Mouse (Mus musculus): ENCODE results near the gene Olfr494. TPM values are rescaled to one million over a fixed set of nuclear protein-coding genes. Genes with fewer than 3 reads are reported as not detected.

Gene Olfr494
- 0.22 TPM in 1 of 2 replicates, not detected in the other for polyA plus RNA-seq (2014; fragmentation: Nextera tagmentation; extraction: Ambion mirVana)

DNA sequence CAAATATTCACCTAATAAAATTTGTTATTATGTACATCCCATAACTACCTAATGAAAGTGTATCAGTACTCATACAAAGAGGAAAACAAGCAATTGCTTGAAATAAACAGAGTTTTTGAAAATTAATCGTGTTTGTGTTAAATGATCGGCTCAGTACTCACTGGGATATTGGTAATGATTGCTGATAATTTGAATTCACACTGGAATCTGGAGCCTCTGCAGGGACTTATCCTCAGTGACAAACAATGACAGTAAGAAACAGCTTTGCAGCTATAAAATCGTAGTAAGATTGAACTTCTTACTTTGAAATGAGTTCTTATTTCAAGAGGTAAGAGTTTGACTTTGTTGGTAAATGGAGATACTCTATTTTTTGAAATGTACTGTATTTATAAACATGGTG, at the start of gene Olfr494:
Gene Olfr494 (plus strand): TSS at position 301 of the 400 bp plus-strand sequence.
- H3K9me3 ChIP-seq (ENCODE audit: control insufficient read depth, low read length): no peaks in the 10 kb centered on the region
- no peak for ATAC-seq (ENCODE audit: low read depth)
- H3K4me3 ChIP-seq (ENCODE audit: low read depth, low read length): no peak within 1 kb of the TSS
- no peak within 1 kb of the TSS for H3K27ac ChIP-seq (replicated peaks; ENCODE audit: low read depth, low read length)
- no peaks in the 10 kb centered on the region for H3K27me3 ChIP-seq (replicated peaks; ENCODE audit: control insufficient read depth, insufficient read depth, low read length)
- H3K4me2 ChIP-seq (ENCODE audit: low read depth, low read length): no peak within 1 kb of the TSS
- WGBS: 80% methylated on average over 3 of the region's 3 CpGs
- H3K36me3 ChIP-seq (ENCODE audit: control insufficient read depth, insufficient read depth, low read length): no peaks in the 10 kb centered on the region
- DNase-seq (ENCODE audit: low spot score): no peak
- H3K9ac ChIP-seq (ENCODE audit: low read depth, low read length): no peak within 1 kb of the TSS
- no peaks in the 10 kb centered on the region for H3K4me1 ChIP-seq (ENCODE audit: control insufficient read depth, insufficient read depth, low read length)

GRCm38 (mm10) chr7:108323574-108323973, 41.6 kb upstream of the Olfr494 start, which contains the start of gene Olfr492:
Olfr492 (minus strand) TSS chr7:108323674.
- ATAC-seq (ENCODE audit: low read depth): no peak
- H3K36me3 ChIP-seq (ENCODE audit: control insufficient read depth, insufficient read depth, low read length): no peaks in the 10 kb centered on the region
- H3K4me3 ChIP-seq (ENCODE audit: low read depth, low read length): no peak within 1 kb of the TSS
- no peak for DNase-seq (ENCODE audit: low spot score)
- no peaks in the 10 kb centered on the region for H3K9me3 ChIP-seq (ENCODE audit: control insufficient read depth, low read length)
- 78% methylated on average over 2 of the region's 2 CpGs for WGBS
- H3K4me2 ChIP-seq (ENCODE audit: low read depth, low read length): no peak within 1 kb of the TSS
- H3K4me1 ChIP-seq (ENCODE audit: control insufficient read depth, insufficient read depth, low read length): no peaks in the 10 kb centered on the region
- H3K27ac ChIP-seq (replicated peaks; ENCODE audit: low read depth, low read length): no peak within 1 kb of the TSS
- H3K27me3 ChIP-seq (replicated peaks; ENCODE audit: control insufficient read depth, insufficient read depth, low read length): no peaks in the 10 kb centered on the region
- no peak within 1 kb of the TSS for H3K9ac ChIP-seq (ENCODE audit: low read depth, low read length)

- H3K4me2 ChIP-seq (ENCODE audit: low read depth, low read length): no peak within 1 kb of the TSS
- H3K9ac ChIP-seq (ENCODE audit: low read depth, low read length): no peak within 1 kb of the TSS
- H3K27me3 ChIP-seq (replicated peaks; ENCODE audit: control insufficient read depth, insufficient read depth, low read length): no peaks in the 10 kb centered on the region
- no peak within 1 kb of the TSS for H3K4me3 ChIP-seq (ENCODE audit: low read depth, low read length)
- no peak within 1 kb of the TSS for H3K27ac ChIP-seq (replicated peaks; ENCODE audit: low read depth, low read length)
- ATAC-seq (ENCODE audit: low read depth) (no peak), DNase-seq (ENCODE audit: low spot score) (no peak)
- no peaks in the 10 kb centered on the region for H3K36me3 ChIP-seq (ENCODE audit: control insufficient read depth, insufficient read depth, low read length)
- 69% methylated on average over 1 of the region's 1 CpGs for WGBS
- no peaks in the 10 kb centered on the region for H3K4me1 ChIP-seq (ENCODE audit: control insufficient read depth, insufficient read depth, low read length)
- H3K9me3 ChIP-seq (ENCODE audit: control insufficient read depth, low read length): no peaks in the 10 kb centered on the region
These were observed 18.3 kb upstream of the Olfr494 start, which contains the start of gene Olfr493 for GRCm38 (mm10) chr7:108346879-108347278. Olfr493 (minus strand) TSS chr7:108346979.

DNA sequence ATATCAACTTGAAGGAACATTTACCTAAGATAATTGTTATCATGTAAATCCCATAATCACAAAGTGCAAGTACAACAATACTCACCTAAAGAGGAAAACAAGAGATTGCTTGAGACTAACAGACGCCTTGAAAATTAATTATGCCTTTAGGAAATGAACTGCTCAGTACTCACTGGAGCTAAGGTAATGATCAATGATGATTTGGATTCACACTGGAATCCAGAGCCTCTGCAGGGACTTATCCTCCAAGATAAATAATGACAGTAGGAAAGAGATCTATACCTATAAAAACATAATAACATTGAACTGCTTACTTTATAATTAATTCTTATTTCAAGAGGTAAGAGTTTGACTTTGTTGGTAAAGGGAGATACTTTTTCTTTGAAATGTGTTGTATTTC, 27.7 kb downstream of the Olfr494 start, which contains the start of gene Olfr495:
Gene Olfr495 (plus strand): TSS at position 301 of the 400 bp plus-strand sequence.
- no peak for ATAC-seq (ENCODE audit: low read depth)
- no peaks in the 10 kb centered on the region for H3K4me1 ChIP-seq (ENCODE audit: control insufficient read depth, insufficient read depth, low read length)

More for the DNA sequence above, 27.7 kb downstream of the Olfr494 start, which contains the start of gene Olfr495:
- DNase-seq (ENCODE audit: low spot score): no peak
- H3K9ac ChIP-seq (ENCODE audit: low read depth, low read length): no peak within 1 kb of the TSS
- H3K4me3 ChIP-seq (ENCODE audit: low read depth, low read length): no peak within 1 kb of the TSS
- WGBS: 65% methylated on average over 1 of the region's 1 CpGs
- H3K9me3 ChIP-seq (ENCODE audit: control insufficient read depth, low read length): no peaks in the 10 kb centered on the region
- no peaks in the 10 kb centered on the region for H3K36me3 ChIP-seq (ENCODE audit: control insufficient read depth, insufficient read depth, low read length)
- H3K27ac ChIP-seq (replicated peaks; ENCODE audit: low read depth, low read length): no peak within 1 kb of the TSS
- no peaks in the 10 kb centered on the region for H3K27me3 ChIP-seq (replicated peaks; ENCODE audit: control insufficient read depth, insufficient read depth, low read length)
- H3K4me2 ChIP-seq (ENCODE audit: low read depth, low read length): no peak within 1 kb of the TSS

Other genes starting within 250 kb of the Olfr494 start
- not detected in 2 replicates for gene Olfr484, start 237.9 kb upstream of the Olfr494 start, polyA plus RNA-seq (2014; fragmentation: Nextera tagmentation; extraction: Ambion mirVana)
- 0.31 TPM in 1 of 2 replicates, not detected in the other for gene Olfr485, start 205.5 kb upstream of the Olfr494 start, polyA plus RNA-seq (2014; fragmentation: Nextera tagmentation; extraction: Ambion mirVana)
- gene Olfr486, start 192.6 kb upstream of the Olfr494 start, polyA plus RNA-seq (2014; fragmentation: Nextera tagmentation; extraction: Ambion mirVana): not detected in 2 replicates
- 0.14 TPM in 1 of 2 replicates, not detected in the other for gene Olfr487, start 150.7 kb upstream of the Olfr494 start, polyA plus RNA-seq (2014; fragmentation: Nextera tagmentation; extraction: Ambion mirVana)
- gene Olfr488, start 107.0 kb upstream of the Olfr494 start, polyA plus RNA-seq (2014; fragmentation: Nextera tagmentation; extraction: Ambion mirVana): not detected in 2 replicates
- gene Olfr490, start 76.4 kb upstream of the Olfr494 start, polyA plus RNA-seq (2014; fragmentation: Nextera tagmentation; extraction: Ambion mirVana): not detected in 2 replicates
- 0.13 TPM in 1 of 2 replicates, not detected in the other for gene Olfr491, start 51.9 kb upstream of the Olfr494 start, polyA plus RNA-seq (2014; fragmentation: Nextera tagmentation; extraction: Ambion mirVana)
- gene Olfr492, start 41.7 kb upstream of the Olfr494 start, polyA plus RNA-seq (2014; fragmentation: Nextera tagmentation; extraction: Ambion mirVana): not detected in 2 replicates
- not detected in 2 replicates for gene Olfr493, start 18.4 kb upstream of the Olfr494 start, polyA plus RNA-seq (2014; fragmentation: Nextera tagmentation; extraction: Ambion mirVana)
- 0.11 TPM in 1 of 2 replicates, not detected in the other for gene Olfr495, start 27.8 kb downstream of the Olfr494 start, polyA plus RNA-seq (2014; fragmentation: Nextera tagmentation; extraction: Ambion mirVana)
- gene Olfr497, start 55.1 kb downstream of the Olfr494 start, polyA plus RNA-seq (2014; fragmentation: Nextera tagmentation; extraction: Ambion mirVana): not detected in 2 replicates
- gene Olfr498, start 100.0 kb downstream of the Olfr494 start, polyA plus RNA-seq (2014; fragmentation: Nextera tagmentation; extraction: Ambion mirVana): 0.13 TPM in 1 of 2 replicates, not detected in the other
- 0.07 TPM in 1 of 2 replicates, not detected in the other for gene Olfr502, start 159.7 kb downstream of the Olfr494 start, polyA plus RNA-seq (2014; fragmentation: Nextera tagmentation; extraction: Ambion mirVana)
- gene Olfr503, start 179.2 kb downstream of the Olfr494 start, polyA plus RNA-seq (2014; fragmentation: Nextera tagmentation; extraction: Ambion mirVana): not detected in 2 replicates
- not detected in 2 replicates for gene Olfr504, start 200.5 kb downstream of the Olfr494 start, polyA plus RNA-seq (2014; fragmentation: Nextera tagmentation; extraction: Ambion mirVana)
- gene Olfr506, start 245.5 kb downstream of the Olfr494 start, polyA plus RNA-seq (2014; fragmentation: Nextera tagmentation; extraction: Ambion mirVana): 0.16 TPM in 1 of 2 replicates, not detected in the other